Mouse (Mus musculus): ENCODE data around the gene Zbtb43. TPM values are rescaled to one million over a fixed set of nuclear protein-coding genes. Genes with fewer than 3 reads are reported as not detected.
A peak's percentile ranks its signal among the peaks of the same experiment; 100 is the strongest.

Gene Zbtb43
- polyA plus RNA-seq, 1 experiment = 16.7 TPM

DNA sequence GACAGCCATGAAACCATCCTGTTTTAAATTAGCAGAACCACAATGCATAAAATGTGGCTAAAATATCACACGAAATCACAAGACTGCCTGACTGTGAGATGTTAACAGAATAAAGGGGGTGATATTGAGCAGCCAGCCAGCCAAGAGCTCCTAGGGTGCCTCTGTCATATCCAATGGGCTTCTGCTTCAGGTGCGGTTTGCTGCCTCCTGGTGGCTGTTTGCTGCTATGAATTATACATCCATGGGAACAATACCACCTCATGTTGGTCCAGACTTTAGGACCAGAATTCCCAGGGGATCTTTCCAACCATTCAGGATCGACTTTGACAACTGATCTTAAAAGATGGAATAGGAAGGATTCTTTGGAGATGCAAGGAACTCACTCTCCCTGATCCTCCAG is 27.3 kb upstream of the Zbtb43 start:
- DNase-seq = peak; percentile 48
- no peaks in the 10 kb centered on the region for H3K36me3 ChIP-seq (ENCODE audit: control insufficient read depth, insufficient read depth, low read length)
- H3K4me3 ChIP-seq (ENCODE audit: control insufficient read depth, insufficient read depth, low read length) = no peak overlapping the region
- TF ChIP-seq POLR2A (IDR thresholded peaks at IDR 0.05; ENCODE audit: control insufficient read depth, extremely low read depth, insufficient read depth, low read length, poor library complexity) (no peak), CTCF (IDR thresholded peaks at IDR 0.05; ENCODE audit: borderline replicate concordance, control insufficient read depth, extremely low read depth, insufficient read depth, low read length, poor library complexity) (0 out of 2 replicates have a peak, but pooled peaks have one; percentile 17)
- no peaks in the 10 kb centered on the region for H3K4me1 ChIP-seq (replicated peaks; ENCODE audit: control insufficient read depth, insufficient read depth, low read length)
- WGBS = 80% methylated on average over 3 of the region's 3 CpGs
- H3K27ac ChIP-seq (ENCODE audit: control insufficient read depth, insufficient read depth, low read length) = no peak overlapping the region
- H3K27me3 ChIP-seq (ENCODE audit: control insufficient read depth, insufficient read depth, low read length) = no peaks in the 10 kb centered on the region

DNA sequence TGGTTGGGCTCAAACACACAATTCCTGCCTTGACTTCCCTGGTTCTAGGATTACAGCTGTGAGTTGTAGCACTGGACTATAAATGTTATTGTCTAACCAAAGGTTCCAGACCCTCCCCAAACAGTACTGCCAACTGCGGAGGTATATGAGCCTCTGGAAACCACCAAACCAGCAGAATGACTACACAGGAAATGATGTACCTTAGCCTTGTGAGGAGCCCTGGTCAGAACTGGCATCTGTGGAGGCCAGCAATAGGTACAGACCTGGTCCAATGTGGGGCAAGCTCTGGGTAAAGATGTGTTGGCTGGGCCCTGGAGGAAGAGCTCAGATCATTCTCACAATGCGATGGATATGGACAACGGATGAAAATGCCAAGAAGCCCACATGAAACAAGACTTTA is 23.7 kb upstream of the Zbtb43 start:
- H3K4me1 ChIP-seq (replicated peaks; ENCODE audit: control insufficient read depth, insufficient read depth, low read length) = no peaks in the 10 kb centered on the region
- no peaks in the 10 kb centered on the region for H3K27me3 ChIP-seq (ENCODE audit: control insufficient read depth, insufficient read depth, low read length)
- H3K36me3 ChIP-seq (ENCODE audit: control insufficient read depth, insufficient read depth, low read length) = no peaks in the 10 kb centered on the region
- H3K4me3 ChIP-seq (ENCODE audit: control insufficient read depth, insufficient read depth, low read length) = no peak overlapping the region
- no peak overlapping the region for H3K27ac ChIP-seq (ENCODE audit: control insufficient read depth, insufficient read depth, low read length)
- DNase-seq = no peak
- TF ChIP-seq CTCF (IDR thresholded peaks at IDR 0.05; ENCODE audit: borderline replicate concordance, control insufficient read depth, extremely low read depth, insufficient read depth, low read length, poor library complexity) (no peak), POLR2A (IDR thresholded peaks at IDR 0.05; ENCODE audit: control insufficient read depth, extremely low read depth, insufficient read depth, low read length, poor library complexity) (no peak)
- 66% methylated on average over 3 of the region's 3 CpGs for WGBS

DNA sequence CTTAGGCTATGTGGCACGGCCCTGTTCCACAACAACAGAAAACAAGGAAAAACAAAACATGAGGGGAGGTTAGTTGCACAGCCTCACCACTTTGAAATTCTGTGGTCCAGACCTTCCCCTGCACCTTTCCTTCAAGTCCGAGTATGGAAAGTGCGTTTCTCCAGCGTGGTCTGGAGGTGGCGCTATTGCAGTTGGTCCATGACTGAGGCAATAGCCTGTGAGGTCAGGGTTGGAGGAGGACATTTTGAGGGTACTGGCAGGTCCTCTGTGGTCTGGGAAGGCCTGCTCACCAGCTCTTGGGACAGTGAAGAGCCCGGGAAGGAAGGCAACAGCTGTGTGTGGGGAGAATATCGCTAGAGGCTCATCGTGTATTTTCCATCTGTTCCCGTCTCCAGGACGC is 21.2 kb upstream of the Zbtb43 start:
- Histone ChIP-seq H3K27me3 (ENCODE audit: control insufficient read depth, insufficient read depth, low read length) (no peaks in the 10 kb centered on the region), H3K27ac (ENCODE audit: control insufficient read depth, insufficient read depth, low read length) (no peak overlapping the region), H3K4me3 (ENCODE audit: control insufficient read depth, insufficient read depth, low read length) (no peak overlapping the region), H3K36me3 (ENCODE audit: control insufficient read depth, insufficient read depth, low read length) (no peaks in the 10 kb centered on the region), H3K4me1 (replicated peaks; ENCODE audit: control insufficient read depth, insufficient read depth, low read length) (no peaks in the 10 kb centered on the region)
- DNase-seq = no peak
- TF ChIP-seq CTCF (IDR thresholded peaks at IDR 0.05; ENCODE audit: borderline replicate concordance, control insufficient read depth, extremely low read depth, insufficient read depth, low read length, poor library complexity) = no peak
- TF ChIP-seq POLR2A (IDR thresholded peaks at IDR 0.05; ENCODE audit: control insufficient read depth, extremely low read depth, insufficient read depth, low read length, poor library complexity) = no peak
- 80% methylated on average over 10 of the region's 10 CpGs for WGBS

DNA sequence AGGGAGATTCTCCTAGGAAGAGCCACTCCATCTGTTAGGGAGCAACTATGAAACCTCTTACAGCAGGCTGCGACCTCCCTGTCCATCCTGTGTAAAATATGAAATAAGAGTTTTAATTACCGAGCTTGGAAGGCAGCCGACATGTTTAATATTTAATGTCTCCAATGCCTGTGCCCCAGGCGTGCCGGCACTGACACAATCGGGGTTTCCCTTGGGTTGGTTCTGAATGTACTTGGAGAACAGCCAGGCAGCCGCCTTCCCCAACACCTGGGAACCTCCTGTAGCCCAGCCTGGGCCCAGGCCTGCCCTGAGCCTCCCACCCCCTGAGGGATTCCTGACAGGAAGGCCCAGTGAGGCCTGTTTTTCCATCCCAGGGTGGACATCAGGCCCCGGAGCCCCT is 19.0 kb upstream of the Zbtb43 start:
- 69% methylated on average over 8 of the region's 8 CpGs for WGBS
- TF ChIP-seq POLR2A (IDR thresholded peaks at IDR 0.05; ENCODE audit: control insufficient read depth, extremely low read depth, insufficient read depth, low read length, poor library complexity) (no peak), CTCF (IDR thresholded peaks at IDR 0.05; ENCODE audit: borderline replicate concordance, control insufficient read depth, extremely low read depth, insufficient read depth, low read length, poor library complexity) (no peak)
- Histone ChIP-seq H3K36me3 (ENCODE audit: control insufficient read depth, insufficient read depth, low read length) (no peaks in the 10 kb centered on the region), H3K27me3 (ENCODE audit: control insufficient read depth, insufficient read depth, low read length) (no peaks in the 10 kb centered on the region), H3K27ac (ENCODE audit: control insufficient read depth, insufficient read depth, low read length) (no peak overlapping the region), H3K4me3 (ENCODE audit: control insufficient read depth, insufficient read depth, low read length) (no peak overlapping the region), H3K4me1 (replicated peaks; ENCODE audit: control insufficient read depth, insufficient read depth, low read length) (no peaks in the 10 kb centered on the region)
- DNase-seq = no peak

DNA sequence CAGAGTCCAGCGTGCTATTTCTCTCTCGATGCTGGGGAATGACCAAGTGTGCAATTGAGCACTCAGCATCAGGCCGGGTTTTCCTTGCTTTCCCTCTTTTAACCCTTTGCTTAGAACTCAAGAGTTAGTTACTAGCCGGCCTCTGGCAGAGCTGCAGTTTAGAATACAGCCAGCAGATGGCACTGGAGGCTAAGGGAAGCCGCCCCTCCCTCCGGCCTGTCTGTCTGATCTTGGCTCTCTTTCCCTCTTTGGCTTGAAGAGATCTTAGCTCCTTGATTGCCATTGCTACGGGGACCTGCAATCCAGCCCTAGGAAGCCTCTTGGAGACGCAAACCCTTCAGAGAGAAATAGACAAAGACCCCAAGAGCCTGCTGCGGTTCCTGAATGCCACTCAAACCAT is 18.5 kb upstream of the Zbtb43 start:
- Histone ChIP-seq H3K27me3 (ENCODE audit: control insufficient read depth, insufficient read depth, low read length) (no peaks in the 10 kb centered on the region), H3K4me3 (ENCODE audit: control insufficient read depth, insufficient read depth, low read length) (no peak overlapping the region), H3K27ac (ENCODE audit: control insufficient read depth, insufficient read depth, low read length) (no peak overlapping the region), H3K4me1 (replicated peaks; ENCODE audit: control insufficient read depth, insufficient read depth, low read length) (no peaks in the 10 kb centered on the region), H3K36me3 (ENCODE audit: control insufficient read depth, insufficient read depth, low read length) (no peaks in the 10 kb centered on the region)
- peak; percentile 71 for DNase-seq
- no peak for TF ChIP-seq POLR2A (IDR thresholded peaks at IDR 0.05; ENCODE audit: control insufficient read depth, extremely low read depth, insufficient read depth, low read length, poor library complexity)
- TF ChIP-seq CTCF (IDR thresholded peaks at IDR 0.05; ENCODE audit: borderline replicate concordance, control insufficient read depth, extremely low read depth, insufficient read depth, low read length, poor library complexity) = peak; percentile 83; the same call in 1 of the 2 replicates
- WGBS = 21% methylated on average over 9 of the region's 9 CpGs

DNA sequence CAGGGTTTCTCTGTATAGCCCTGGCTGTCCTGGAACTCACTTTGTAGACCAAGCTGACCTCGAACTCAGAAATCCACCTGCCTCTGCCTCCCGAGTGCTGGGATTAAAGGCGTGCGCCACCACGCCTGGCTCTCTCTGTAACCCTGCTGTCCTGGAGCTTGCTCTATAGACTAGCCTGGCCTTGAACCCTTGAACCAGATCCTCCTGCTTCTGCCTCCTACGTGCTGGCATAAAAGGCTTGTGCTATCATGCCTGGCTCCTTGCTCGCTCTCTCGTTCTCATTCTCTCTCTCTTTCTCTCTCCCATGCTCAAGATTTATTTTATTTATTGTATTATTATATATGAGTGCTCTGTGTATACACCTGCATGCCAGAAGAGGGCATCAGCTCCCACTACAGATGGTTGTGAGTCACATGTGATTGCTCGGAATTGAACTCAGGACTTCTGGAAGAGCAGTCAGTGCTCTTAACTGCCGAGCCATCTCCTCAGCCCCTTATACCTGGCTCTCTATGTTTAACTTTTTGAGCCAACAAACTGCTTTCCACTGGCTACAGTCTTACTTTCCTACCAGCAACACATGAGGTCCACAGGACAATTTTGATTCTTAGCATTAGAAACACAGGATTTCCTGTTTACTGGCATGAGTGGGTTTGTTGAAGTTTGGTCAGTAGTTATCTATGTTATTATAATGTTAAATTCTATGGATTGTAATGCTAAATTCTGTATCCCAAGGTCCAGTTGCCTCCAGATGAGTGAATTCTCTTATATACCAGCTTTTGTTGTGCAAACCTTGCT is 9.8 kb upstream of the Zbtb43 start:
- H3K4me3 ChIP-seq (ENCODE audit: control insufficient read depth, insufficient read depth, low read length) = no peak overlapping the region
- H3K4me1 ChIP-seq (replicated peaks; ENCODE audit: control insufficient read depth, insufficient read depth, low read length) = no peaks in the 10 kb centered on the region
- TF ChIP-seq POLR2A (IDR thresholded peaks at IDR 0.05; ENCODE audit: control insufficient read depth, extremely low read depth, insufficient read depth, low read length, poor library complexity) = no peak
- no peak for TF ChIP-seq CTCF (IDR thresholded peaks at IDR 0.05; ENCODE audit: borderline replicate concordance, control insufficient read depth, extremely low read depth, insufficient read depth, low read length, poor library complexity)
- WGBS = 90% methylated on average over 10 of the region's 10 CpGs
- no peaks in the 10 kb centered on the region for H3K27me3 ChIP-seq (ENCODE audit: control insufficient read depth, insufficient read depth, low read length)
- no peak overlapping the region for H3K27ac ChIP-seq (ENCODE audit: control insufficient read depth, insufficient read depth, low read length)
- no peaks in the 10 kb centered on the region for H3K36me3 ChIP-seq (ENCODE audit: control insufficient read depth, insufficient read depth, low read length)
- no peak for DNase-seq

All from thymus, adult 2 months (tissue).